In genomic region chr7:82783071-82783470, GRCm38 (mm10) we compare ENCODE assay signal across 11 mouse cellular contexts.
"Had no signal": no experiment of that assay in that cellular context is flagged by ENCODE, and none has a peak within 500 bp of the region (broad histone marks: within the 10 kb centered on the region; RNA-seq: fewer than 3 reads in every experiment).

No protein-coding gene starts in this region.

- ATAC-seq: midbrain, embryonic 15.5 days had no signal

- H3K4me1 ChIP-seq: limb, embryonic 13.5 days; midbrain, embryonic 15.5 days; neural tube, embryonic 12.5 days had no signal

- H3K9ac ChIP-seq: limb, embryonic 13.5 days; liver, embryonic 14.5 days; midbrain, embryonic 15.5 days; neural tube, embryonic 12.5 days had no signal

- H3K27ac ChIP-seq: limb, embryonic 13.5 days; liver, embryonic 14.5 days; midbrain, embryonic 15.5 days; neural tube, embryonic 12.5 days had no signal

- H3K27me3 ChIP-seq: limb, embryonic 13.5 days; midbrain, embryonic 15.5 days; neural tube, embryonic 12.5 days had no signal

- H3K4me3 ChIP-seq: limb, embryonic 13.5 days; midbrain, embryonic 15.5 days; neural tube, embryonic 12.5 days had no signal

- H3K4me2 ChIP-seq: limb, embryonic 13.5 days; midbrain, embryonic 15.5 days; neural tube, embryonic 12.5 days had no signal

- H3K9me3 ChIP-seq: limb, embryonic 13.5 days; midbrain, embryonic 15.5 days; neural tube, embryonic 12.5 days had no signal

- H3K36me3 ChIP-seq: midbrain, embryonic 15.5 days; neural tube, embryonic 12.5 days had no signal

- DNase-seq: left cerebral cortex, postnatal 4 days; lung, adult 18-20 months; lung, postnatal 36 days; right cerebral cortex, postnatal 4 days; spleen, adult 18-20 months; thymus, adult 18-20 months; thymus, postnatal 36 days had no signal
